Mouse (Mus musculus) left cerebral cortex, adult 8-10 months (tissue): ENCODE results near the gene Vip. TPM values are rescaled to one million over a fixed set of nuclear protein-coding genes. Genes with fewer than 3 reads are reported as not detected.

Source experiments
- DNase-seq, 2 experiments: peaks; one replicate each; pipeline ENCODE4 v3.0.0; 2022; ENCODE audit warnings: low spot score in 2 of 2
- total RNA-seq, 4 experiments: library from RNA; stranded (reverse); gene quantifications; 2 replicates each; pipeline ENCODE4 v1.2.4; 2022

Vip gene
- 10 to 100 TPM; 39.0 to 46.4 (median 41.9) TPM for total RNA-seq

DNA sequence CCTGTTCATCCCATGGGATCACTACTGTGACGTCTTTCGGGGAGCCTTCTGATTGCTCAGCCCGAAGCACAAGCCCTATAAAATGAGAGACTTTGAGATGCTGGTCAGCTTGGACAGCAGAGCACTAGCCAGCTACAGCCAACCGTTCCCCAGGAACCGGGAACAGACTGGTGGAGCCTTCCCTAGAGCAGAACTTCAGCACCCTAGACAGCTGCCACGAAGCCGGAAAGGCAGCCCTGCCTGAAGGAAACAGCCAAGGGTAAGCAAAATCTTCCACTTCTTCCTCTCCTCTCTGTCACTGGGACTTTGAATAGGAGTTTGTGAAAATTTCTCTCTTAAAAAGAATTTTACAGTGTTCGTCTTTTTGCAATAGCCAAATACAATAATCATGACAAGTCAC, at the start of gene Vip:
Vip (plus strand) TSS at position 107 of the 400 bp plus-strand sequence.
- DNase-seq: no peak

DNA sequence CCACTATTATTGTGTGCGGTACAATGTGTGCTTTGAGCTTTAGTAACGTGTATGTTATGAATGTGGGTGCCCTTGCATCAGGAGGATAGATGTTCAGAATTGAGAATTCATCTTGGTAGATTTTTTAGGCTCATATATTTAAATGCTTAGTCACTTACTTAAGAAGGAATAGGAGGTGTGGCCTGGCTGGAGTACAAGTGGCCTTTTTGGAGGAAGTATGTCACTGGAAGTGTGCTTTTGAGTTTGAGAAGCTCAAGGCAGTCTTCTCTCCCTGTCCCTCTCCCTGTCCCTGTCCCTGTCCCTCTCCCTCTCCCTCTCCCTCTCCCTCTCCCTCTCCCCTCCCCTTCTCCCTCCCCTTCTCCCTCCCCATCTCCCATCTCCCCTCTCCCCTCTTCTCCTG, 48.0 kb upstream of the Vip start:
- no peak for DNase-seq

DNA sequence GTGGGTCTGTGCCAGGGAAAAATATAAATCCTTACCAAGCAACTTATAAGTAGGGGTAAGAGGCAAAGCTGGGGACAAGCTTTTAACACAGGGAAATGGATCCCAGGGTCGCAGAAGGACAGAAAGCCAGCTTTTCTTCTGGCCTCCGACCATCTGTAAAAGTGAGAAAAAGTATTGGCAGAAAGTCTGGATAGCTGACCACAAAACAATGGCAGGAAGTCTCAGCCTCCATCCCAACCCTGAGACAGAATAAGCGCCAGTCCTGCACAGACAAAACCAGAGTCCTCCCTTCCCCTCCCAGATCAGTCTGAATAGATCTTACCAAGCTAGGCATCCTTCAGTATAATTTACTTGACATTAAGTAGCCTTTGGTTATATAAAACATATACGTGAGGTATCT, 47.0 kb upstream of the Vip start:
- no peak for DNase-seq

DNA sequence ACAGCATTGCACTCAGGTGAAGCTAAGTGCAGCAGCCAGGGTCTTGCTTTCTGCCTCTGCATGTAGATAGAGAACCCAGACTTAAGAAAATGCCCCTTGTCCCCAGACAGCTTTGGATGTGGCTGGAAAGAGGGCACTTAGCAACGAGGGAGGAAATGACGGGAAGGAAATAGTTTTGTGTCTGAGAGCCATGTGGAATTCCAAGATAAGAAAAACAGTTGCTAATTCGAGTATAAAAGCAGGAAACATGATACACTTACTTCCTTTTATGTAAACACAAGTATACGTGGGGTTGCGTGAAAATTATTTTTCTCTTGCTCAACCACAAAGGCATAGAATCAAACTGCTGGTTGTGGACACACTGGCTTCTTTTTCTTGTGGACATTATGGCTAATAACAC, 45.6 kb upstream of the Vip start, which contains the start of gene Myct1:
Myct1 (plus strand) TSS at position 312 of the 400 bp plus-strand sequence.
- DNase-seq: no peak

DNA sequence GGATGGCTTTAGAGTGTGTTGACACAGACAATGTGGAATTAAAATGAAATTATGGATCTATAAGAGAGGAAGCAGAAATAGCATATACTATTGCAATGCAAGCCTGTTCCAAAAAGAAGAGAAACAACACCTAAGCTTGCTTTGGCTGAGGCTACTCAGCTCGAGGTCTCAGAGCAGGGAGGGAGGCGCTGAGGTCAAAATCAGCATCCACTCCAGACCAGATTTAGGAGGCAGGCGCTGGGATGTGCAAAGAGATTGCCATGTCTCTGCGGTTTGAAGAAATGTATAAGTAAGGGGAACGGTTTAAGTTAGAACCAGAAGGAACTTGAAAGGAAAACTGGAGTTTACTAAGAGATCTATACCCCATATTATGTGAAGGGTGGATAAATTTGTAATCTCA, 44.6 kb upstream of the Vip start:
- DNase-seq: no peak

DNA sequence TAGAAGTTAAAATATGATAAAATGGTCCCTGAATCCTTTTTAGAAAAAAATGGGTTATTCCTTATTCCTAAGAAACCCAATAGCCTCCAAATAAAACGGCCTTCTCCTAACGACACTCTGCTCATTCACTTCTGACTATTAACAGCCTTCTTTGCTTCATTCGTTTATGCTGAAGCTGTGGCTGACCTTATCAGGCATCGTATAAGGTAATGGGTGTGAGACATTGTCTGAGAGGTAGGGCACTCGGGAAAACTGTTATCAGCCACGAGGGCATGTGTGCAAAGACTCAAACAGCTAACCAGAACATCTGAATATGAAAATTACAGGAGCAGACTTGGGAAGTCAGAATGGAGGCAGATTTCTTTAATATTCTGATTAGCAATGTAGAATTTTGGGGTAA, 42.5 kb upstream of the Vip start:
- DNase-seq: no peak

DNA sequence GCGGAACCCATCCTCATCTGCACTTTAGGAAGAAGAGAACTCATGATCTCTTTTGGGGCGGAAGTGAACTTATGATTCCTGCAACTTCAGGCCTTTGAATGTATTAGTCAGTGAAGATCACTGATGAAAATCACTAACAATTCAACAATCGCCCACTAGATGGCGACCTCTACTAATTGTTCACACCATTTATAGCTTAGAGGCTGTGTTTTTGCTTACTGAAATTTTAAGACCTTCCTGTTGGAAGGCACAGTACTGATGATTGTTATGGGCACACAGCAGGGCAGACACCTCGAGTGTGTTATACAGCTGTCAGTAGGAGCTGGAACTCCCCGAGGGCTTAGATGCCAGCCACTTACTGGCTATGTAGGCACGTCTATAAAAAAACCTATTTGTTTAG, 38.9 kb upstream of the Vip start:
- DNase-seq: peak; percentile 6 to 38

DNA sequence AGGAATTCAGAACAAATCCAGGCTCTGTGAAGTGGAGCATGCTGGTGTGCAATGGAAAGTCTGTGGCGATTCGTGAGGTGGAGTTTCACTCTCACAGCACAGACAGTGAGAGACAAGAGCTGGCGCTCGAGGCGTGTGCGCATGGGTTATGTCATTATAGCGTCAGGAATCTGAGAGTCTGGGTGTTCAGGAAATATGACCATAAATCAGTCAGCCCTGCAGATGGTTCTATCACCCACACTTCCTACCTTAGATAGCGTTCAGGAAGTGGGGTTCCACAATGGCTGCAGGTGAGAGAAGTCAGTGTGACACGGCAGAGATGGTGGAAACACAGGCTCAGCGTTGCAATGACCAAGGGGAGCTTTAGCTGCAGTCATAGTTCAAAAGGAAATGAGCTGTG, 35.5 kb upstream of the Vip start:
- no peak for DNase-seq

DNA sequence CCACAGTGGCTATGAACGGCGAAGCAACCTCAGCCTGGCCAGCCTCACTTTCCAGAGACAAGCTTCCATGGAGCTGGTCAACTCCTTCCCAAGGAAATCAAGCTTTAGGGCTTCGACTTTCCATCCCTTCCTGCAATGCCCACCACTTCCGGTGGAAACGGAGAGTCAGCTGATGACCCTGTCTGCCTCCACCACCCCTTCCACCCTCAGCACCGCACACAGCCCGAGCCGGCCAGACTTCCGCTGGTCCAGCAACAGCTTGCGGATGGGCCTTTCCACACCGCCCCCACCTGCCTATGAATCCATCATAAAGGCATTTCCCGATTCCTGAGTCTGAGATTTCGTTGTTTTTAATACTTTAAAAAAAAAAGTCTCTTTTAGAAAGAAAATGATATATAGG, 34.6 kb upstream of the Vip start:
- DNase-seq: no peak

DNA sequence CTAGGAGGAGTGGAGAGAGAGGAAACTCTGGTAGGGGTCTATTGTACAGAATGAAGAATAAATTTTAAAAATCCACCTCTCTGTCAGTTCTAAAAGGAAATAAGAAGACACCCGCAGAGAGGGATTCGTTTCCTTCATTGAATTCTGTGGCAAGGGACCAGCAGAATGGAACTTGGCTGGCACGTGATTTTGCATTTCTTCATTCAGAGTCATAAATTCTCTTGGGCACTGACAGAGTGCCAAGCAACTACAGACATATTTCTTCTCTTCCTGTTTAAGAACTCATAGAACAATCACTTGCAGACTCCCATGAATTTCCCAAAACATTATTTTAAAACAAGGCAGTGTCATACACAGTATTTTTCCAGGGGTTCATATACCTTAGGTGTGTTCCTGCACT, 30.1 kb upstream of the Vip start:
- no peak for DNase-seq

DNA sequence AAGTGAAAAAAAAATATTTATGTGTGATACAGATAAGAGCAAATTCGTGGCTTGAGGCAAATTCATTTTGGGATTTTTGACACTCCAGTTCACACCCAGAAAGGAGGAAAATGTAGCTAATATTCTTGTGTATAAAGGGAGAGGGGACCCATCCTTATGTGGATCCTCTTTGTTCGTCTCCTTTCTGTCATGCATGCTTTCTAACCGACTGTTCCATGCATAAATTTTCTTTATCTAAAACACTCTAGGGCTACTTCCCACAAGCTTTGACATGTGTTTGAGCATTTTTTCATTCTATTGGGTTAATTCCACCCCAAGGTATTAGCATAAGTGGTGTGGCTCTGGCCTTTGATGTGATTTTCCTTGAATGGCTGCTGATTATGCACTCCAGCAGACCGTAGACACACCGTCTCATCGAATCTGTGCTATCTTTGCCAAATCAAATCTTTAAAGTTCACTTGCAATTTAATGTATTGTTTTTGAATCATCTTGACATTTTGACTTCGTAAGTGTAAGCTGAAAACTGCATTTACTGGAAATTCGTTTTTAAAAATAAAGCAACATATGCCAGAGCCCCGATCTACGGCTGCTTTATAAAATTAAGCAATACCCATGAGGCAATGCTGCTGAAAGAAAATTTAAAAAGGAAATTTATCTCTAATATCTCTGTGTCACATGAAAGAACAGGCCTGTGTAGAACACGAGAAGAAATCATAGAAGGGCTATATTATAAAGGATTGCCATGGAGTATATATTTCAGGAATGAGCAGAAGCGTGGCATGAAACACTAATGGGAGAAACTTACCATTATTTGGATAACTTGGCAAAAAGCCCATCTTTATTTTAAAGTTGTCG, 23.6 kb upstream of the Vip start:
- DNase-seq: no peak

DNA sequence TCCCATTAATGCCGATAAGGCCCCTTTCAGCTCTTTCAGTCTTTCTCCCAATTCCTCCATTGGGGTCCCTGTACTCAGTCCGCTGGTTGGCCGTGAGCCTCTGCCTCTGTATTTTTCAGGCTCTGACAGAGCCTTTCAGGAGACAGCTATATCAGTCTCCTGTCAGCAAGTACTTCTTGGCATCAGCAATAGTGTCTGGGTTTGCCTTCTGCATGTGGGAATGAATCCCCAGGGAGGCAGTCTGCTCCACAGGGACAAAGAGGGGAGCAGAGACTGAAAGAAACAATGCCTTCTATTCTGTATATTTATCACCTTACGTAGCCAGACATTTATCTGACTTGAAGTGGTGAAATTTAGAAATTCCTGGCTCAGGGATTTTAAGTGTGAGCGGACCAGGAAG, 12.8 kb upstream of the Vip start:
- no peak for DNase-seq

DNA sequence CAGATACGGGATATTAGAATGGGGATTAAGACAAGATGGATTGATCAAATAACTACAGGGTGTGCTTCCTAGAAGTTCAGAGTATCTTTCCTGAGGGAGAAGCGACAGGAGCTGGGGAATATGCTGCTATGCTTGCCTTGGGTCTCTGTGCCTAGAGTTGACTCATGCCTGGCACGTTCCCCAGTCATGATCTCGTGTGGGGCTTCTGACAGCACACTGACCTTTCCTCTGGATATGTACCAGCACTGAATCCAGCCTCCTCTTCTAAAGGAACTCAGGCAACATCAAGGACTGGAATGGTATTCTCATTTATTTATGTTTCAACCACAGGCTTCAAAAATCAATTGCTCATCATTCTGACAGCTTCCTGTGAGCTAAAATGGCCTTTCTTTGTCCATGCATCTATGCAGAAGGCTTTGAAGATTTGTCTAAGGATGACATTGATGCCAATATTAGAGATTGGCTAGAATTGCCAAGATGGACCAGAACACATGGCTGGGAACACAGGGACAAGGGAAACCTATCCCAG, 5.3 kb upstream of the Vip start:
- no peak for DNase-seq

DNA sequence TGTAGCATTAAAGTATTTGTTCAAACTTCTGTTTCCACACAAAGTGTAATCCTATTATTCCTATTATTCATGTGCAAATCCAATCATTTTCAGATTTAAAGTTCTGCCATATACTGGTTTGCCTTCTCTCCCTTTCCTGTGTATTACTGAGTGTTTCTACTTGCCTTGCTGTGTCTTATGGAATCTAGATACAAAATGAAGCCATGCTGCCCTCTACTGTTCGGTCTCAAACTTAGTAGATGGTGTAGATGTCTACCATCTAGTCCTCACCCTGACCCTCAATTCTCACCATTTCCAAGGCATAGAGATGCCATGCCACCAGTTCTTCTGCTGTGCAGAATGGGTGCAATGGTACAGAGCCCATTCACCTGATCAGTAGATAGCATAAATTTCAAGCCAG, 4.7 kb upstream of the Vip start:
- no peak for DNase-seq

DNA sequence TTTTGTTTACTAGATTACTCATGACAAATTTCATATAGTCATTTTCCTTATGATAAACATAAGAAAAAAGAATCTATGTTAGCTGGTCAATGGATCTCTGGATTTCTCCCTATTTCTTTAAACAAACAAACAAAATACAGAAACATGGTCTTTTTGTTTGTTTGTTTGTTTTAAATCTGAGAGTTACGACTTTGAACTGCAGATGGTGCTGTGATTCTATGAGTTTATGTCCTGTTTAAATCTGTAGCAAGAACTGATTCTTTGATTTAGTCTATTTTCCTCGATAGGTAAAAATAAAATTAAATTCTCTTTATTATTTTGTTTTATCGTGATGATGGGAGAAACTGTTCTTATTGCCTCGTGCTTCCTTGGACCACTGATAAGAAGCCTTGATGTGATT, 1.7 kb upstream of the Vip start:
- no peak for DNase-seq

DNA sequence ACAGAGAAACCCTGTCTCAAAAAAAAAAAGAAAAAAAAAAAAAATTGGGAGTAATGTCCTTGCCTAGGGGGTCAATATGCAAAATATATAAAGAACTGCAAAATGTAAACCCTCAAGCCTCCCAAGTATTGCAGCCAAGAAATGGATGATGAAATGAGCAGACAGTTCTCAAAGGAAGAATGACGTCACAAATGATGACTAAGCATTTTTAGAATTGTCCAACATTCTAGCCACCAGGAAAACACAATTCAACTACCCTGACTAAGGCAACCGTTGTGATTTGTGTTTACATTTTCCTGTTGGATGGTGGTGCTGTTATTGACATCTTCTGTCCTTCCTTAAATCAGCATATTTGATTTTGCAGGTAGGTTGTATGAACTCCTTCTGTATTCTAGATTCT, 42.3 kb downstream of the Vip start:
- DNase-seq: no peak

DNA sequence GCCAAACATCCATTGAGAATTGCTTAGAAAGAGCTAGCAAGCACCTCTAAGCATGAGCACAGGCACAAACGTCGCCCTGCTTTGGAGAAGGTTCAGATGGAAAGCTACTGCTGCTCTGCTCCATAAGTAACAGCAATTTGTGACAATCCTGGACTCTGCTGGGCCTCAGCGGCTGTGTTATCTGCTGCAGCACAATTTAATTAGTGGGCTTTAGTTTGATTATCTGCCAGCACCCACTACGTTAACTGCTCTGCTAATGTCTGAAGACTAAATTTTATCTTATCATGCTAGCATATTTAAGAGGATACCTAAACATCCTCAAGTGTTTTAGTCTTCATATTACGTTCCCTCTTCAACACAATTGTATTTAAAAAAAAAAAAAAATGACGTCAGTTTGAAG, 46.6 kb downstream of the Vip start:
- no peak for DNase-seq

DNA sequence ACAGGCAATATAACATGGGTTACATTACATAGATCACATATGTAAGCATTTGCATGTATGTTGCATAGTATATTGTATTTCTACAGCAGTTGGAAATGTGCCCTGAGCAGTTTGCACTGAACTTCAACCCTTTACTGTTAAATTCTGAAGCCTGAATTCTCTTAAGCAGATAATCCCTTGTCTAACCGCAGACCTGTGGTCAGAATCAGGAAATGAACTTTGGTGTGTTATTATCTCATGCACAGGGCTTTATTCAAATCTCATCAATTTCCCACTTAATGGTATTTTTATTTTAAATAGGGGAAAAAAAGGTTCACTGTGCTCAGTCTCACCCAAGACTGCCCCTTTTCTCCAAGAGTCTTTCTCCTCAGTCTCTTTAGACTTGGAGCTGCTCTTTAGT, 55.3 kb downstream of the Vip start:
- DNase-seq: no peak

Other genes starting within 250 kb of the Vip start
- gene Syne1, start 87.7 kb upstream of the Vip start, total RNA-seq: 100 to 1,000 TPM; 289 to 355 (median 322) TPM
- under 1 TPM; 0.28 to 0.53 (median 0.38) TPM for gene Myct1, start 45.4 kb upstream of the Vip start, total RNA-seq
- gene Fbxo5, start 166.4 kb downstream of the Vip start, total RNA-seq: 1 to 10 TPM; 1.1 to 2.3 (median 1.4) TPM
- 10 to 100 TPM in 1 of 4 experiments, 1 to 10 TPM in 3; 8.8 to 10.3 (median 9.5) TPM for gene Mtrf1l, start 184.7 kb downstream of the Vip start, total RNA-seq